Mouse (Mus musculus) MEL (cell line): Measurements from ENCODE around the gene 4933416C03Rik. TPM values are rescaled to one million over a fixed set of nuclear protein-coding genes. Genes with fewer than 3 reads are reported as not detected.

Experiments
- DNase-seq: peaks from one replicate; pipeline ENCODE4 v3.0.0; 2011; ENCODE audit warnings: low read depth, low spot score
- H3K27ac ChIP-seq: 2 replicates; pipeline ENCODE4 v1.5.1; 2012; ENCODE audit warnings: low read depth, mild to moderate bottlenecking, control low read depth, low read length, moderate library complexity; ENCODE audit not compliant: control insufficient read depth
- H3K27me3 ChIP-seq, 2 experiments: fragments of 150-350 bp in 1 of 2; sonication (generic) in 1 of 2; 2 replicates each; pipeline ENCODE4 v1.6.1; 2012; ENCODE audit warnings: low read length in 2 of 2, mild to moderate bottlenecking in 2 of 2, improper control_type of control experiment in 1 of 2, moderate library complexity in 1 of 2; ENCODE audit not compliant: insufficient read depth in 2 of 2, control insufficient read depth in 1 of 2
- H3K36me3 ChIP-seq, 2 experiments: 2 replicates each; pipeline ENCODE4 v1.6.1; 2012 to 2014; ENCODE audit warnings: low read length in 2 of 2, improper control_type of control experiment in 1 of 2, inconsistent platforms in 1 of 2, mild to moderate bottlenecking in 1 of 2; ENCODE audit not compliant: insufficient read depth in 2 of 2, control insufficient read depth in 1 of 2
- H3K4me1 ChIP-seq, 2 experiments: fragments of 150-350 bp in 1 of 2; sonication (generic) in 1 of 2; 2 replicates each; pipeline ENCODE4 v1.6.1; 2012; ENCODE audit warnings: low read length in 2 of 2, improper control_type of control experiment in 1 of 2, mild to moderate bottlenecking in 1 of 2; ENCODE audit not compliant: insufficient read depth in 2 of 2, control insufficient read depth in 1 of 2
- H3K4me3 ChIP-seq, 2 experiments: fragments of 150-350 bp in 1 of 2; sonication (generic) in 1 of 2; 2 replicates each; pipeline ENCODE4 v1.5.1; 2012; ENCODE audit warnings: low read depth in 2 of 2, low read length in 2 of 2, mild to moderate bottlenecking in 2 of 2, moderate library complexity in 2 of 2, control low read depth in 1 of 2, improper control_type of control experiment in 1 of 2; ENCODE audit not compliant: control insufficient read depth in 1 of 2, insufficient read depth in 1 of 2
- H3K79me2 ChIP-seq: 2 replicates; pipeline ENCODE4 v1.6.1; 2012; ENCODE audit warnings: mild to moderate bottlenecking, low read length, moderate library complexity; ENCODE audit not compliant: control insufficient read depth, poor library complexity, insufficient read depth
- H3K9ac ChIP-seq: 2 replicates; pipeline ENCODE4 v1.6.1; 2012; ENCODE audit warnings: low read depth, mild to moderate bottlenecking, control low read depth, low read length, moderate library complexity; ENCODE audit not compliant: control insufficient read depth, poor library complexity, severe bottlenecking
- H3K9me3 ChIP-seq: fragments of 150-350 bp; sonication (generic); replicated peaks from 2 replicates; pipeline ENCODE4 v1.6.1; 2012; ENCODE audit warnings: mild to moderate bottlenecking, low read length, improper control_type of control experiment, moderate library complexity; ENCODE audit not compliant: insufficient read depth
- BHLHE40 ChIP-seq: IDR thresholded peaks from 2 replicates; pipeline ENCODE4 v1.6.1; 2012; ENCODE audit warnings: low read depth, mild to moderate bottlenecking, inconsistent platforms, low read length, improper control_type of control experiment, borderline replicate concordance
- CHD1 ChIP-seq: IDR thresholded peaks from 2 replicates; pipeline ENCODE4 v1.6.1; 2012; ENCODE audit warnings: low read depth, mild to moderate bottlenecking, inconsistent platforms, low read length, improper control_type of control experiment
- E2F4 ChIP-seq: IDR thresholded peaks from 2 replicates; pipeline ENCODE4 v1.6.1; 2011; ENCODE audit warnings: low read depth, low read length, improper control_type of control experiment, borderline replicate concordance
- ELF1 ChIP-seq: IDR thresholded peaks from 2 replicates; pipeline ENCODE4 v1.6.1; 2014; ENCODE audit warnings: low read depth, mild to moderate bottlenecking, inconsistent platforms, low read length, improper control_type of control experiment, moderate library complexity
- EP300 ChIP-seq, 2 experiments: IDR thresholded peaks; 2 replicates each; pipeline ENCODE4 v1.6.1; 2011; ENCODE audit warnings: improper control_type of control experiment in 2 of 2, low read length in 2 of 2, low read depth in 1 of 2, mild to moderate bottlenecking in 1 of 2
- ETS1 ChIP-seq: IDR thresholded peaks from 2 replicates; pipeline ENCODE4 v1.6.1; 2012; ENCODE audit warnings: low read depth, mild to moderate bottlenecking, inconsistent platforms, low read length, improper control_type of control experiment, moderate library complexity
- GATA1 ChIP-seq: IDR thresholded peaks from 2 replicates; pipeline ENCODE4 v1.6.1; 2011; ENCODE audit warnings: low read depth, low read length, improper control_type of control experiment
- HCFC1 ChIP-seq: IDR thresholded peaks from 2 replicates; pipeline ENCODE4 v1.6.1; 2012; ENCODE audit warnings: low read depth, mild to moderate bottlenecking, inconsistent platforms, low read length, improper control_type of control experiment, moderate library complexity
- JUND ChIP-seq: IDR thresholded peaks from 2 replicates; pipeline ENCODE4 v1.6.1; 2011; ENCODE audit warnings: low read depth, mild to moderate bottlenecking, improper control_type of control experiment, low read length
- KAT2A ChIP-seq: conservative IDR thresholded peaks from 2 replicates; pipeline ENCODE4 v1.6.1; 2012; ENCODE audit warnings: low read depth, low read length, improper control_type of control experiment, inconsistent platforms
- MAFK ChIP-seq: IDR thresholded peaks from 2 replicates; pipeline ENCODE4 v1.6.1; 2011; ENCODE audit warnings: low read depth, mild to moderate bottlenecking, low read length, improper control_type of control experiment, borderline replicate concordance
- POLR2A ChIP-seq, 2 experiments: IDR thresholded peaks; 2 replicates each; pipeline ENCODE4 v1.6.1; 2011 to 2012; ENCODE audit warnings: low read length in 2 of 2, mild to moderate bottlenecking in 2 of 2, control low read depth in 1 of 2, improper control_type of control experiment in 1 of 2, low read depth in 1 of 2, moderate library complexity in 1 of 2; ENCODE audit not compliant: control insufficient read depth in 1 of 2, insufficient read depth in 1 of 2, poor library complexity in 1 of 2
- POLR2AphosphoS2 ChIP-seq: IDR thresholded peaks from 2 replicates; pipeline ENCODE4 v1.6.1; 2011; ENCODE audit warnings: low read length, improper control_type of control experiment
- POLR2AphosphoS5 ChIP-seq: IDR thresholded peaks from 2 replicates; pipeline ENCODE4 v1.6.1; 2012; ENCODE audit warnings: low read depth, borderline replicate concordance, mild to moderate bottlenecking, inconsistent platforms, low read length, moderate library complexity, mixed read lengths
- RCOR1 ChIP-seq: IDR thresholded peaks from 2 replicates; pipeline ENCODE4 v1.6.1; 2012; ENCODE audit warnings: low read depth, mild to moderate bottlenecking, inconsistent platforms, low read length, improper control_type of control experiment
- SIN3A ChIP-seq: IDR thresholded peaks from 2 replicates; pipeline ENCODE4 v1.6.1; 2012; ENCODE audit warnings: low read length, improper control_type of control experiment, inconsistent platforms
- TAL1 ChIP-seq: IDR thresholded peaks from 2 replicates; pipeline ENCODE4 v1.6.1; 2012; ENCODE audit warnings: mild to moderate bottlenecking, inconsistent platforms, low read length, moderate library complexity, mixed read lengths
- TBP ChIP-seq: IDR thresholded peaks from 2 replicates; pipeline ENCODE4 v1.8.0; 2011; ENCODE audit warnings: low read depth, low read length, improper control_type of control experiment
- UBTF ChIP-seq: IDR thresholded peaks from 2 replicates; pipeline ENCODE4 v1.6.1; 2012; ENCODE audit warnings: low read depth, mild to moderate bottlenecking, inconsistent platforms, low read length, improper control_type of control experiment, moderate library complexity, borderline replicate concordance; ENCODE audit not compliant: insufficient read depth
- ZC3H11A ChIP-seq: IDR thresholded peaks from 2 replicates; pipeline ENCODE4 v1.6.1; 2012; ENCODE audit warnings: low read depth, mild to moderate bottlenecking, inconsistent platforms, low read length, improper control_type of control experiment
- ZKSCAN1 ChIP-seq: IDR thresholded peaks from 2 replicates; pipeline ENCODE4 v1.6.1; 2012; ENCODE audit warnings: low read depth, mild to moderate bottlenecking, inconsistent platforms, low read length, improper control_type of control experiment, moderate library complexity
- ZMIZ1 ChIP-seq: IDR thresholded peaks from 2 replicates; pipeline ENCODE4 v1.6.1; 2012; ENCODE audit warnings: low read depth, mild to moderate bottlenecking, inconsistent platforms, low read length, improper control_type of control experiment, moderate library complexity
- polyA plus RNA-seq, 2 experiments: library from polyadenylated mRNA; stranded (reverse) in 1 of 2; unstranded in 1 of 2; fragments of >175 nt in 1 of 2; fragments of >200 nt in 1 of 2; gene quantifications; 2 replicates each; pipeline versions ENCODE4 v1.2.1 to v1.2.4; 2012; ENCODE audit warnings: low replicate concordance in 2 of 2, low read depth in 1 of 2; ENCODE audit not compliant: insufficient read length in 2 of 2, insufficient read depth in 1 of 2, missing spikeins in 1 of 2
- total RNA-seq: library from RNA; depleted of rRNA; stranded (reverse); fragments of 300-350 nt; gene quantifications from 2 replicates; pipeline ENCODE4 v1.2.3, GENCODE M21; 2012

Gene 4933416C03Rik
- total and polyA plus RNA-seq, 3 experiments = not detected

GRCm38 (mm10) chr10:116096466-116096865, 17.3 kb downstream of the 4933416C03Rik start:
- DNase-seq = no peak
- Histone ChIP-seq H3K4me3 (no peak overlapping the region), H3K9ac (no peak overlapping the region), H3K27me3 (no peaks in the 10 kb centered on the region), H3K36me3 (no peaks in the 10 kb centered on the region), H3K9me3 (no peaks in the 10 kb centered on the region), H3K27ac (no peak overlapping the region), H3K4me1 (no peaks in the 10 kb centered on the region), H3K79me2 (no peaks in the 10 kb centered on the region)
- TF ChIP-seq POLR2AphosphoS5 (no peak), RCOR1 (no peak), TBP (no peak), BHLHE40 (no peak), CHD1 (no peak), E2F4 (no peak), ETS1 (no peak), ELF1 (no peak), GATA1 (no peak), POLR2A (IDR thresholded peaks at IDR 0.05; ENCODE audit: control insufficient read depth in 1 of 2, insufficient read depth in 1 of 2, low read depth in 1 of 2, low read length in 2 of 2, poor library complexity in 1 of 2) (no peak), ZKSCAN1 (no peak), ZC3H11A (no peak), JUND (no peak), EP300 (IDR thresholded peaks at IDR 0.05; ENCODE audit: low read depth in 1 of 2, low read length in 2 of 2) (no peak), HCFC1 (no peak)

- Histone ChIP-seq H3K79me2 (no peaks in the 10 kb centered on the region), H3K27ac (no peak overlapping the region), H3K9me3 (no peaks in the 10 kb centered on the region), H3K36me3 (no peaks in the 10 kb centered on the region), H3K9ac (no peak overlapping the region), H3K4me3 (no peak overlapping the region), H3K27me3 (no peaks in the 10 kb centered on the region), H3K4me1 (no peaks in the 10 kb centered on the region)
- TF ChIP-seq TAL1 = no peak
- no peak for TF ChIP-seq TBP
- TF ChIP-seq MAFK = no peak
- TF ChIP-seq ETS1 = no peak
- TF ChIP-seq POLR2A (IDR thresholded peaks at IDR 0.05; ENCODE audit: control insufficient read depth in 1 of 2, insufficient read depth in 1 of 2, low read depth in 1 of 2, low read length in 2 of 2, poor library complexity in 1 of 2) = no peak
- TF ChIP-seq ZMIZ1 = no peak
- TF ChIP-seq RCOR1 = no peak
- no peak for TF ChIP-seq BHLHE40
- no peak for TF ChIP-seq KAT2A
- TF ChIP-seq UBTF = no peak
- TF ChIP-seq SIN3A = no peak
- no peak for TF ChIP-seq POLR2AphosphoS2
- no peak for DNase-seq
Observed at GRCm38 (mm10) chr10:116083965-116084364, 29.8 kb downstream of the 4933416C03Rik start.
